Mouse (Mus musculus) brain, embryonic 14.5 days (tissue): ENCODE measurements around the gene Tfap2a. TPM values are rescaled to one million over a fixed set of nuclear protein-coding genes. Genes with fewer than 3 reads are reported as not detected.

Experiments
- DNase-seq: peaks from one replicate; pipeline ENCODE4 v3.0.0-alpha.2; 2011; ENCODE audit warnings: low read depth
- CTCF ChIP-seq: fragments of 200-500 bp; IDR thresholded peaks from 2 replicates; pipeline ENCODE4 v1.5.1; 2012; ENCODE audit warnings: inconsistent platforms, mild to moderate bottlenecking, moderate library complexity, borderline replicate concordance; ENCODE audit not compliant: insufficient read depth, insufficient read length; ENCODE audit errors: extremely low read depth
- POLR2A ChIP-seq: fragments of 200-500 bp; IDR thresholded peaks from 2 replicates; pipeline ENCODE4 v1.6.1; 2012; ENCODE audit warnings: mild to moderate bottlenecking, inconsistent platforms, borderline replicate concordance; ENCODE audit not compliant: poor library complexity, insufficient read depth, insufficient read length, severe bottlenecking; ENCODE audit errors: extremely low read depth
- polyA plus RNA-seq: library from polyadenylated mRNA; depleted of rRNA; stranded (reverse); fragments of >200 nt; gene quantifications from 2 replicates; pipeline ENCODE4 v1.2.3, GENCODE M21; 2012

Gene Tfap2a
- polyA plus RNA-seq, 1 experiment: 19.9 TPM

- TF ChIP-seq POLR2A (no peak), CTCF (no peak)
- no peak for DNase-seq
Measured at GRCm38 (mm10) chr13:40741841-40742550, 3.8 kb upstream of the Tfap2a start.

- DNase-seq: no peak
- TF ChIP-seq CTCF (no peak), POLR2A (no peak)
Measured at GRCm38 (mm10) chr13:40741436-40741835, 3.3 kb upstream of the Tfap2a start.

- no peak for DNase-seq
- TF ChIP-seq CTCF: no peak
- TF ChIP-seq POLR2A: no peak
Measured at GRCm38 (mm10) chr13:40740727-40741360, 2.7 kb upstream of the Tfap2a start.

GRCm38 (mm10) chr13:40739901-40740300 lies 1.7 kb upstream of the Tfap2a start:
- DNase-seq: no peak
- TF ChIP-seq CTCF (no peak), POLR2A (no peak)

GRCm38 (mm10) chr13:40739121-40739650 lies 1.0 kb upstream of the Tfap2a start:
- TF ChIP-seq CTCF: no peak
- no peak for TF ChIP-seq POLR2A
- DNase-seq: no peak

GRCm38 (mm10) chr13:40737761-40738160 lies 415 bp downstream of the Tfap2a start:
- no peak for TF ChIP-seq POLR2A
- TF ChIP-seq CTCF: no peak
- DNase-seq: no peak

- TF ChIP-seq CTCF: no peak
- no peak for TF ChIP-seq POLR2A
- no peak for DNase-seq
Measured at GRCm38 (mm10) chr13:40737099-40737498, 1.1 kb downstream of the Tfap2a start.

GRCm38 (mm10) chr13:40736107-40736780 lies 1.9 kb downstream of the Tfap2a start:
- DNase-seq: no peak
- no peak for TF ChIP-seq POLR2A
- TF ChIP-seq CTCF: no peak

GRCm38 (mm10) chr13:40735416-40736106 lies 2.6 kb downstream of the Tfap2a start:
- no peak for DNase-seq
- TF ChIP-seq POLR2A (no peak), CTCF (no peak)

GRCm38 (mm10) chr13:40734316-40734965 lies 3.7 kb downstream of the Tfap2a start:
- no peak for DNase-seq
- TF ChIP-seq CTCF (no peak), POLR2A (no peak)
